Mouse (Mus musculus) CD4-positive, CD25-positive, alpha-beta regulatory T cell, adult 4 months (primary cell): ENCODE results near the gene Rab2b. TPM values are rescaled to one million over a fixed set of nuclear protein-coding genes. Genes with fewer than 3 reads are reported as not detected.

Experiments
- ATAC-seq: one replicate; pipeline ENCODE4 v1.8.0; 2017
- polyA plus RNA-seq, 2 experiments: library from polyadenylated mRNA; unstranded; fragments of 100-300 nt; shearing (Covaris generic); gene quantifications; one replicate each; pipeline ENCODE4 v1.2.1; 2017

Rab2b gene
- polyA plus RNA-seq, 2 experiments from 2014 or later = 17.0 to 25.5 TPM

DNA sequence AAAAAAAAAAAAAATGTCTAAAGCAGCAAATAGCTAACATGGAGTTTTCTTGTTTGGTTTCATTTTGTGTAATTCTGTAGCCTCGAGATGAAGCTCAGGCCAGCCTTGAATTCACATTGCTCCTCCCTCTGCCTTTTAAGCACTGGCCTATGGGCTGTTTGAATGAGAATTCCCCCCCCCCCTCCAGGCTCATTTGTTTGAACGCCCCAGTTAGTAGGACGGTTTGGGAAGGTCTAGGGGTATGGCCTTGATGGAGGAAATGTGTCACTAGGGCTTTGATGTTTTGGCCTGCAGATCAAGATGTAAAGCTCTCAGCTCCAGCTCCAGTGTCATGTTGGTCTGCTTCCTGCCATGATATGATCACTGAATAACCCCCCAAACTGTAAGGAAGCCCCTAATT, 6.6 kb downstream of the Rab2b start:
- peak; percentile 53 for ATAC-seq

DNA sequence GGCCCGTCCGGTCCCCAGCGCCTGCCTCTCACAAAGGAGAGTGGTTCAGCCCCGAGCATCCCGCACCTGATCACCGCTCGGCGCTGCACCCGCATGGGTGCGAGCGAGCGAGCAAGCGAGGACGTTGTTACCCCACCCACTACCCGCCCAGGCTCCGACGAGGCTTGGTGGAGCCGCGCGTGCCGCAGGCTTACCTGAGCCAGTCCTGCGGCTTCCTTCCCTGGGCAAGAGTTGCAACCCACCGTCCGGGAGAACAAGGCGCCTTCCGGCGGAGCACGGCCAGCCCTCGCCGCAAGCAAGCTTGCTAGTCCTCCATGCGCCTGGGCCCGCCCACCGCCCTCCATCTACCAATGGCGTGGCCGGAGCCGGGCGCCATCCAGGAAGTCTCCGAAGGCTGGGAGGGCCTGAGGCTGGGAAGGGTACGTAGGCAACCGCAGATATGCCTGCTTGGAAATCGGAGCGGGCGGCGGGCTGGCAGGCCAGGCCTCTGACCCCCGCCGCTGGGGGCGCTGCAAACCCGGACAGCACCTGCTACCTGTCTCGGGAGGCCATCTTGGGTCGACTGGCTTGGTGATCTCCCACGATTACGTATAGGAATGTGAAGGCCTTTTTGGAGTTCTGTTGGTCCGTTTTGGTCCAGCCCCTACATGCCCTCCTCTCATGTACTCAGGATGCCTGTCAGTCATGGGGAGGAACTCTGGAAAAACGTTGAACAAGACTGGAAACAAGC, 21.7 kb downstream of the Rab2b start, which contains the start of gene Chd8:
Chd8 (minus strand) TSS at position 297 of the 730 bp plus-strand sequence.
- peak; percentile 98 for ATAC-seq

DNA sequence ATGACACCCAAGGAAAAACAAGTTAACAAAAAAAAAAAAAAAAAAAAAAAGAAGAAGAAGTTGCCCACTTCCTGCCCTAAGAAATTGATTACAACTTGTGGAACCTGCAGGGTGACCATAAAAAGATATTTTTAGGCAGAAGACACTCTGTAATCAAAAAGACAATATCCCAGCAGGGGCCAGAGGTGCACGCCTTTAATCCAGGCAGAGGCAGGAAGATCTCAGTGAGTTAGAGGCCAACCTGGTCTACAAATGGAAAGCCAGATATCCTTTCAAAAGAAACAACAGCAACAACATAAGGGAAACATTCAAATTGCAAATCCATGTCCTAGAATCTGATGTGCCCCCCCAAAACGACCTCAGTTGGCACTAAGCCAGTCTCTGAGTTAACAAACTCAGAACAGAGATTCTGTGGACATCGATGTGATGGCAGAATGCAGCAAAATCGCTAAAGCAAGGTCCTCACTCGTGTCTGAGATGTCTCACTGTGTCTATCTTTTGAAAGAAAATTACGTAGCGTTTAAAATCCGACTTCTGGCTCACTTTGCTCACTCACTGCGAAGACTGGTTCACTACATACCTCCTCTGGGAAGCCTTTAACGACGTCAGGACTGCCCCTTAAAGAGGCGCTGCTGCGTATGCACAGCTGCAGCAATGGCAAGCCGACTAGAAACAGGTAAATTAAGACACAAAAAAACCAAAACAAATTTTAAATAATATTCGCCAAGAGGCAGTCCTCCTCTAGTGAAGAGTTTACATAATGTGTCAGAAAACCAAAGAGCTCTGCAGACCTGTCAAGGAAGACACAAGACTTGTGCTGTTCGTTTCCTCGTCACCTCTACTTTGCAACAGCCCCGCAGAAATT, 22.8 kb downstream of the Rab2b start:
- no peak for ATAC-seq

DNA sequence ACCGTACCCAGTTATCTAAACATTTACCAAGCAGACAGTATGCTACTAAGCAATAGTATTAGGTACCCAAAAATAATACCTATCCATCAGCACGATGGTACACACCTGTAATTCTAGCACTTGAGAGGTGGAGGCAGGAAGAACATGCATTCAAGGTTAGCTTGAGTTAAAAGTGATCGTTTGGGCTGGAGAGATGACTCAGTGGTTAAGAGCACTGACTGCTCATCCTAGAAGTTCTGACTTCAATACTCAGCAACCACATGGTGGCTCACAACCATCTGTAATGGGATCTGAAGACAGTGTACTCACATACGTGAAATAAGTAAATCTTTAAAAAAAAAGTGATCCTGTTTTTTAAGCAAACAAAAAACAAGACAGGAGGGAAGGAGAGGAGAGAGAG, 33.2 kb downstream of the Rab2b start:
- ATAC-seq = no peak

DNA sequence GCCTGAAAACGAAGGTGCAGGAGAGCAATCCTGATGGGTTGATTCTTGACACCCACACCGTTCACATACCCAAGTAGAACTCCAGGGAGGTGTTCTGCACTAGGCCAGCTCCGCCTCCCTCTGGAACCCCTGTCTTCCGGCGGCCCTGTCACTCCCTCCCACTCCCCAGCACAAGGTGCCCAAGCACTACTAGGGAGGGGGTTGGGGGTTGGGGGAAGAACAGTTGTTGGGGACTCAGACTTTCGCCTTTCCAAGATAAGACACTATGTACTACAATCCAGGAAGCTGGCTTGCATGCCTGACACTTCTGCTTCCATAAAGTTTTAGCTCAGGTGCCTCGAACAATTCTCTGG, 34.7 kb downstream of the Rab2b start:
- no peak for ATAC-seq

DNA sequence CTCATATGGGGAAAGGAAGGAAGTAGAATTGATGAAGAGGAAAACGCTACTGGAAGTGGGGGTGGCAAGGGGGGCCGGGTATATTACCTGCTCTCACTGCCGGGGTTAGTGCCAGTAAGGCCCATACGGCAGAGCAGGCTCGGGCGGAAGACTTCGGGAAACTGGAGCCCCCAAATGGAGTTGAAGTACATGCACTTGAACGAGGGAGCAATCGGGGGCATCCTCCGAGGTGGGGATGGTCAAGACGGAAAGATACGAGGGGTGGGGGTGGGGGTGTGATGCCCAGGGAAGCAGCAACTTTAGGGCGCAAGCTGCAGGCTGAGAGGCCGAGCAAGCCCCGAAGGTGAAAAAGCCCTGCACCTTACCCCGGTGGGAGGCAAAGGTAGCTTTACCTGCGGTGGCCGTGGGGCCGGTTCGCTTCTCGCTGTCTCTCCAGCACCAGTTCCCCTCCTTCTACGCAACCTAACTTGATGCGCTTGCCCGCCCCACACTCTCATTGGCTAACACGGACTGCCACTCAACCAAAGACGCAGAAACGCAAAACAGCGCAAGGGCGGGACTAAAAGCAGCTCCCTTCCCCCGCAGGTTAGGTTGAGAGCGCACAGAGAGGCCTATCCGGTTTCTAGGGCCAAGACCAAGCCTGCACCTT, 35.2 kb downstream of the Rab2b start:
- ATAC-seq = peak; percentile 100

DNA sequence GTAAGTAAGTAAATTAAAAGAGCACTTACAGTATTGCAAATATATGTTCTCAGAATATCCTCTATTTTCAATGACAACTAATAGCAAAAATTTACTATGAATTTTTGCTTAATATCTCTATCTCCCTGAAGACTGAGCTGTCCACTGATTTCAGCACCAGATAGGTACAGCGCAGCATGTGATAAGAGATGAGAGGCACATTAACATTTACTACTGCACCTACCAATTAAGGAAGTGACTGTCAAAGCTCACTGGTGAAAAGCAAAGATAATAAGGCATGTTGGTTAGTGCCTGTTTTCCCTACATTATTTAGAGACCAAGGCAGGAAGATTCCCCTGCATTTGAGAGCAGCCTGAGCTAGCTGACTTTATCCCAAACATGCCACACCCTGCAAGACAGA, 43.1 kb downstream of the Rab2b start:
- ATAC-seq = no peak

DNA sequence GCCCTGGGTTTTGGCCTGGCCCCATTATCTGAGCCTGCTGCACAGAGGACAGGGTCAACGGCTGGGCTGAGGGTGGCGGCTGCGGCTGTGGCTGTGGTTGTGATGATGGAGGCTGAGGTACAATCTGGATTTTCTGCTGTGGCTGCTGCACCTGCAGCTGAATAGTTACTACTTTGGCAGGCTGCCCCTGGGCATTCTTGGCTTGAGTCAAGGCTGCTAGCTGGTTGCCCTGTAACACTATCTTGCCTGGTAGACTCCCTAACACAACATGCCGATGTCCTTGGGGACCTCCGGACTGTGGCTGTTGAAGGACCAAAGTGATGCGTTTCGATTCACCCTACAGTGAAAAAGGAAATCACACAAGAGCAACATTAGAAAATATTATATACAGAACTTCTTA, 44.2 kb downstream of the Rab2b start:
- no peak for ATAC-seq

DNA sequence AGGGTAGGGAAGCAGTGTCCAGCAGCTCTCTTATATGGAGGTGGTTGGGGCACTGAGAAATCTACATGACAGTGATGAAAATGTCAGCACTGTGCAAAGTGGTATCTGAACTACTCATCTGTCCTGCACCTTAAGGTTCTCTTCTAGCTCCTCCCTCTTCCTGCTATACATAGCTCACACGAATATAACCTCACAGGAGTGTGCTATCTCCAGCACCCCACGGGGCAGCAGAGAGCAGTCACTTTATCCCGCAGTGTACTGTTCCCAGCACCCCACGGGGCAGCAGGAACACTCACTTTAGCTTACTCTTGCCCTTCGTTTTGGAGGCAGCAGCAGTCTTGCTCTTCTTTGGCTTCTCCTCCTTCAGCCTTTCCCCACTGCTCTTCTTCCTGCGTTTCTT, 47.1 kb downstream of the Rab2b start:
- ATAC-seq = no peak

DNA sequence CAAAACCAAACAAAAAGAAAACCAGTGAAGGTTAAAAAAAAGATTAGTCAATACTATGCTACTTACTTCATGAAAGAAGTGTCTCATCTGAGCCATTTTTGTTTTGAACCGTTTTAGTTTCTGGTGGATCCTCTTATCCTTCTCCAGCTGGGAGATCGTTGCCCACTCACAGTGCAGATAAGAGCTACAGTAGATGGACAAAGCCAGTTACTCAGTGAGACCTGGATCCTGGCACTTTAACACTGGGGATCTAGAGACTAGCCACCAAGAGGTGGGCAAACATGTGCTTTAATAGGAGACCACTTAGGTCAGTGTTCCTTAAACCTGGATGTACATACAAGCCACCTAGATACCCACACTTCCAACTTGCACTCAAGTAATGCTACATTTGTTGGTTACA, 53.4 kb downstream of the Rab2b start:
- ATAC-seq = no peak

DNA sequence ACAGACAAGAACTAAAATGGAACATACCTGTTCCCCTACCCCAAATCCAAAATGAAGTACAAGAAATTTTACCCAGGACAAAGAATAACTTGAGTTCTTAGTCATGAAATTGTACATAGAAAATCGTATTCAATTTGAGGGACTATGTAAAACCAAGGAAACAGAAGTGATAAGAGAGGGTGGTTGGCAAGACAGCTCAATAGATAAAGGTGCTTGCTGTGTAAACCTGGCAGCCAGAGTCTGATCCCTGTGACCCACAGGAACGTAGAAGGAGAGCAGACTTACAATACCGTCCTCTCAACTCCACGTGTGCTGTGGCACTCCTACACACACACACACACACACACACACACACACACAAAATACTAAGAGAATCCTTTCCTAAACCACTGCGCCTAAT, 62.1 kb downstream of the Rab2b start:
- no peak for ATAC-seq

Other genes starting within 250 kb of the Rab2b start
- not detected for gene Olfr221, start 237.1 kb downstream of the Rab2b start, polyA plus RNA-seq
- 100 to 1,000 TPM; 463 to 514 TPM for gene Hnrnpc, start 175.5 kb downstream of the Rab2b start, polyA plus RNA-seq
- 10 to 100 TPM; 78.7 to 78.9 TPM for gene Rpgrip1, start 168.8 kb downstream of the Rab2b start, polyA plus RNA-seq
- gene Supt16, start 82.1 kb downstream of the Rab2b start, polyA plus RNA-seq = 10 to 100 TPM; 37.9 to 39.5 TPM
- 10 to 100 TPM; 76.7 to 83.0 TPM for gene Chd8, start 21.8 kb downstream of the Rab2b start, polyA plus RNA-seq
- gene Tox4, start 399 bp downstream of the Rab2b start, polyA plus RNA-seq = 10 to 100 TPM; 67.6 to 86.8 TPM
- gene Mettl3, start 25.6 kb upstream of the Rab2b start, polyA plus RNA-seq = 10 to 100 TPM; 48.2 to 65.2 TPM
- gene Sall2, start 49.2 kb upstream of the Rab2b start, polyA plus RNA-seq = 1 to 10 TPM; 2.2 to 5.6 TPM
- not detected for gene Olfr1513, start 76.9 kb upstream of the Rab2b start, polyA plus RNA-seq
- gene Olfr1512, start 99.6 kb upstream of the Rab2b start, polyA plus RNA-seq = not detected
- not detected for gene Olfr1511, start 117.8 kb upstream of the Rab2b start, polyA plus RNA-seq
- gene Olfr1510, start 134.8 kb upstream of the Rab2b start, polyA plus RNA-seq = not detected
- gene Olfr1509, start 163.4 kb upstream of the Rab2b start, polyA plus RNA-seq = not detected
- gene Olfr1508, start 187.9 kb upstream of the Rab2b start, polyA plus RNA-seq = not detected
- gene Olfr1507, start 216.2 kb upstream of the Rab2b start, polyA plus RNA-seq = not detected